Mouse (Mus musculus) macrophage (primary cell): ENCODE measurements around the gene Pcbp3. TPM values are rescaled to one million over a fixed set of nuclear protein-coding genes. Genes with fewer than 3 reads are reported as not detected.

Experiments used
- H3K27ac ChIP-seq: fragments of 350-480 bp; formaldehyde crosslinking; 2 replicates; pipeline ENCODE4 v1.9.0; 2021
- H3K36me3 ChIP-seq: fragments of 350-480 bp; formaldehyde crosslinking; 2 replicates; pipeline ENCODE4 v1.9.0; 2021; ENCODE audit errors: inconsistent target
- H3K4me3 ChIP-seq: fragments of 350-480 bp; formaldehyde crosslinking; 2 replicates; pipeline ENCODE4 v1.9.0; 2021; ENCODE audit errors: inconsistent target
- H3K79me2 ChIP-seq: fragments of 350-480 bp; formaldehyde crosslinking; 2 replicates; pipeline ENCODE4 v1.9.0; 2021; ENCODE audit errors: inconsistent target
- WGBS: methylation state at CpG from one replicate; pipeline ENCODE4 v1.1.7; 2026; ENCODE audit warnings: inconsistent platforms; ENCODE audit not compliant: missing documents; 5-methylcytosine and 5-hydroxymethylcytosine counted together
- polyA plus RNA-seq: library from polyadenylated mRNA; stranded (reverse); fragments of 250-400 nt; gene quantifications from 3 replicates; pipeline ENCODE4 v1.2.4, GENCODE M21; 2018; ENCODE audit warnings: inconsistent platforms

The Pcbp3 gene
- polyA plus RNA-seq, 1 experiment from 2014 or later: 1.6 TPM

DNA sequence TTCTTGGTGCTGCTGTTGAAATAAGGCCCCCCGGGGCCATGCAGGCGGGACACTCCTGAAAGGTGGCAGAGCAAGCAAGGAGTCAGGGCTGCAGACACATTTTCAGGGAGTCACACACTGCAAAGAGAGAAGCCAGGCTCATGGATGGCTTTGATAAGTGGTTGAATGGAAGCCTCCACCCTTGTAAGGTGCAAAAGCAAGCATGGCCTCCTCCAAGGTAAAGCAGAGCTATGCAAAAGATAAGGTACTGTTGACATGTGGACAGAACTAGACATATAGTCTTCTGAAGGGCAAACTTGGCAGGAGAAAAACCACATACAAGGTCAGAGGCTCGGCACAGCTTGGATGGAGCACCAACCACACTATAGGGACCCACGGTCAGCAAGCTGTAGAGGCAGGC lies 63.3 kb downstream of the Pcbp3 start:
- 96% methylated on average over 4 of the region's 4 CpGs for WGBS
- no peaks in the 10 kb centered on the region for H3K36me3 ChIP-seq
- no peak overlapping the region for H3K4me3 ChIP-seq
- no peak overlapping the region for H3K27ac ChIP-seq
- H3K79me2 ChIP-seq: no peaks in the 10 kb centered on the region

DNA sequence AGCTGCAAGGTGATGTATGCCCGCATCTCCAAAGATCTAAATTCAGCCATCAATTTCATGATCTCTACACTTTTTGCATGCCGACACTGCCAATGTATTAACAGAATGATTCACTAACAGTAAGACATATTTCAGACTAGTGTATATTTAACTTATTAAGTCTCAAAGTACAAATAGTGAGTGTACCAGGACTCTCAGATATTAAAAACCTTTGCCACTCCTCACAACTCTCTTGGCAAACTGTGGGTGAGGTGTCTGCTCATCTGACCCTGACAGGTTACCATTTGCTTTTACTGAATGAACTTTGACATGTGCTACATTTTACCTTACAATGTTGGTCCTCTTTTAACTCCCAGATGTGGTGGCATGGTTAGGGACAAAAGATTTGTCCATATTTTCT lies 70.2 kb downstream of the Pcbp3 start:
- H3K36me3 ChIP-seq: no peaks in the 10 kb centered on the region
- no peak overlapping the region for H3K27ac ChIP-seq
- WGBS: 87% methylated on average over 2 of the region's 2 CpGs
- H3K4me3 ChIP-seq: no peak overlapping the region
- H3K79me2 ChIP-seq: no peaks in the 10 kb centered on the region

DNA sequence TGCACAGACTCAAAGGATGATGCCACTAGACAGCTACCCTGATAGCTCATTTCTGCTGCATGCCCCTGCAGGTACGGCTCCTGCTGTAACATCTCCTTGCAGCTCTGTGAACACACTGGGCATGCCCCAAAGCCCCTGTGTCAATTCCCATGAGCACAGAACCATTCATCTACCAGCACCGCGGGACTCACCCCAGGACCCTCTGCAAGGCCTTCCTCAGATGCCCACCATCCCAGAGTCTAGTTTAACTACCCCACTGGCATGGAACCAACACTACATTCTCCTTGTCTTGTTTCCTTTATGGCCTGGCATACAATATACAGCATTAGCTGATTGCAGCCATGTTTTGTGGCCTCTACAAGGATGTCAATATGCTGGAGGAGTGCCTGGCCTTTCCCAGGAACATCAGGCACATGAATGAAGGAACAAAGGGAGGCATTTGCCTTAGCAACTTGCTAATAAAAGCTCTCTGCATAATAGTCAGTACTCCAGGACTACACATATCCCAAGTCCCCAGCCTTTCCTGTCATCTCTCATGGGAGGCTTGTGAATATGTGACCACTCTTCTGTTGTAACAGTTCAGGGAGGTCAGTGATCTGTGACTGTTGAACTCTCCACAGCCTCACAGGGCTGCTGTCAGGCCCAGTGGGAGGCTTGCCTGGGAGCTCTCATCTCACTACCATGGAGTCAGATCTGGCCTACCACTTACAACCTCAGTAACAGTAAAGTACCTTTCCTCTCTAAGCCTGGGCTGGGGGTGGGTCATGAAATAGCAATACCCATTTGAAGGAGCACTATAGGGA lies 78.0 kb downstream of the Pcbp3 start:
- WGBS: 94% methylated on average over 3 of the region's 3 CpGs
- Histone ChIP-seq H3K36me3 (no peaks in the 10 kb centered on the region), H3K27ac (no peak overlapping the region), H3K4me3 (no peak overlapping the region), H3K79me2 (no peaks in the 10 kb centered on the region)

DNA sequence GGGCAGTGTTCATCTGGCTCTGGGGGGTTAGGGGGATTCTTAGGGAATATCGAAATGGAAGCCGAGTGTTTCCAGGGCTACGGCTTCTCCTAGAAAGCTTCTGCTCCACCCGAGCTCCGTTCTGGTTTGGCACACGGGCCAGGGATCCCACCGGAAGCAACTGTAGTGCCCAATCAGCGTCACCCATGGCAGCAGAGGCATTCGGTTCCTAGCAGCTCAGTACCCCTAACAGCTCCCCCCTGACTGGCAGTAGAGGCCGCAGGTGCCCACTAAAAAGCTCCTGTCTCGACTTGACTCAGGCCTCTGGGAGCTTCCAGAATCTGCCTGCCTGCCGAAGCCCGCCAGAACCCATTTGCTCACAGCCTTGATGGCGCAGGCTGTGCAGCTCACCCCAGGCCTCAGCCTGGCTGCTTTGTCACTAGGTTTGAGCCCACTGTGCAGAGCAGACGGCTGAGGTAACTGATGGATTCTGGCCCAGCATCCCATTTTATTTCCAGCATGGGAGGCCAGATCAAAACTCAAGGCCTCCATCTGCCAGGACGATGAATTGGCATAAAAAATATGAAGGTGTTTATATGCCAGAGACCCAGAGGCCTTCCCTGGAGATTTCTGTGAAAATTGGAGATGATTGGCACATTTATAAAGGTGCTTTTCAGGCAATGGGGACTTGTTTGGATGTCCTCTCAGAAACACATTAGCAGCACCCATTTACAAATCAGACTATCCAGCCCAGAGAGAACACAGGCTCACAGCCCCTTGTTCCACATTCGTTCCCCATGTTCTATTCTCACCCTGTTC lies 78.8 kb downstream of the Pcbp3 start:
- no peaks in the 10 kb centered on the region for H3K36me3 ChIP-seq
- 91% methylated on average over 17 of the region's 17 CpGs for WGBS
- H3K4me3 ChIP-seq: no peak overlapping the region
- no peaks in the 10 kb centered on the region for H3K79me2 ChIP-seq
- H3K27ac ChIP-seq: no peak overlapping the region

DNA sequence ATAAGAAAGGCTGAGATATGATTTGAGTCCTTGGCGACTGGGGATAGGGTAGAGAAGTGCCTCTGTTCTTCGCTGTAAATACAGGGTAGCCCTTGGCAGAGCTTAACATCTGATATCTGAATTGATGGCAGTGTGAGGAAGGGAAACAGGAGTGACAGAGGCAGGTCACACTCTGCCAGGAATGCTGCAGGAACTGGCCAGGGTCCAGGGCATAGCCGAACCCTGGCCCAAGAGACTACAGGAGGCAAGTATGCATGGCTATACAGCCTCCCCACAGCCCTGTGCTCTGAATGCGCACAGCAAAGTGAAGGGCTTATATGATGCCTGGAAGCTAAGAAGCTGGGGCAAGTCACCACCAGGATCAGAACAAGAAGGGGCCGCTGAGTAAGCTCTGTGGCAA lies 79.8 kb downstream of the Pcbp3 start:
- Histone ChIP-seq H3K79me2 (no peaks in the 10 kb centered on the region), H3K4me3 (no peak overlapping the region)
- WGBS: 82% methylated on average over 5 of the region's 5 CpGs

DNA sequence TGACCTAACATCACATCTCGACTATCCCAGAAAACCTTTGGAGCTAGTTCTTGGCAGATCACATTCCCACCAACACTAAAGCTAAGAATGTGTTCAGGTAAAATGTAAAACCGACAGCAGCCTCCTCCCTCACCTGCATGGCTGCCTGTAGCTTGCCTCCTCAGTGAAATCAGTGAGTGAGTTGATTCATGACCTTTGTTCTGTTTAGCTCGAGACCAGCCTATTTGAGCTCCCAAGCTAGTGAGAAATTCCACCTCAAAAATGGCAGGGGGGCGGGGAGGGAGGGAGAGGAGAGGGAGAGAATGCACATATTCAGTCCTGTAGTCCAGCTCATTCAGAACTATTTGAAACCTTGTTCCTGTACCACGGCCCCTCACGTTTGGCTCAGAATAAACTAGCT lies 86.4 kb downstream of the Pcbp3 start:
- 95% methylated on average over 6 of the region's 6 CpGs for WGBS

More for the DNA sequence above, 79.8 kb downstream of the Pcbp3 start:
- H3K27ac ChIP-seq: no peak overlapping the region
- no peaks in the 10 kb centered on the region for H3K36me3 ChIP-seq

DNA sequence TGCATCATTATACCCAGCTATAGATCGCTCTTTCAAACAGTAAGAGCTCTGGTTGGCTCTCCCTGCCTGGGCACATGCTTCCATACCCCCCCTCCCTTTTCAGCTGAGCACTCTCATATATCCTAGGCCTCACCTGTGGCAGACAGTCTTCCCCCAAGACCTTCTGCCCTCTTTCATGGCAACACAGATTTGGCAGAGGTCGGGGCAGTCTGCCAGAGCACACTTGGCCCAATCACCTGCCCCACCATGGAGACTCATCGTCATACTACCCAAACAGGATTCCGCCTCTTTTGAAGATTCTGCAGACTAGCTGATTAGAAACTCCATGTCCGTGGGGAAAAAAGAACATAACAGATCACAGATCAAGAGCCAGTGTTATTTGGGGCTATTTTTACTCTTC lies 86.8 kb downstream of the Pcbp3 start:
- 91% methylated on average over 5 of the region's 5 CpGs for WGBS
- no peaks in the 10 kb centered on the region for H3K79me2 ChIP-seq
- H3K27ac ChIP-seq: no peak overlapping the region
- H3K36me3 ChIP-seq: no peaks in the 10 kb centered on the region
- no peak overlapping the region for H3K4me3 ChIP-seq

More for the DNA sequence above, 86.4 kb downstream of the Pcbp3 start:
- Histone ChIP-seq H3K79me2 (no peaks in the 10 kb centered on the region), H3K36me3 (no peaks in the 10 kb centered on the region), H3K4me3 (no peak overlapping the region), H3K27ac (no peak overlapping the region)

DNA sequence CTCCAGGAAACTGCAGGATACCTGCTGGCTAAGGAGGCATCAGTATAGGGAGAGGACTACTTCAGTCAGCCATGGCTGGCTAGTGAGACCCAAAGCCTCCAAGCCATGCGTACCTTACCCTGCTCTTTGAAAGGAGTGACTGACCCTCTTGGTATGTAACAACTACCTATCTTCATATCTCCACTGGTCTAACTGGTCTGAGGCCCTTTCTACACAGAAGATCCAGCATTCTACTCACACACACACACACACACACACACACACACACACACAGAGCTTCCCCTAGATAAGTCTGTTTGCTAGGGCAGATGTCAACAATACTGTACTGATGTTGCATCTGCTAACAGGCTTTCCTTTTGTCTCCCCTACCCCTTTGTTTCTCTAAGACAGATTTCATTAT lies 87.3 kb downstream of the Pcbp3 start:
- Histone ChIP-seq H3K79me2 (no peaks in the 10 kb centered on the region), H3K27ac (no peak overlapping the region), H3K4me3 (no peak overlapping the region), H3K36me3 (no peaks in the 10 kb centered on the region)
- WGBS: 92% methylated on average over 1 of the region's 1 CpGs

DNA sequence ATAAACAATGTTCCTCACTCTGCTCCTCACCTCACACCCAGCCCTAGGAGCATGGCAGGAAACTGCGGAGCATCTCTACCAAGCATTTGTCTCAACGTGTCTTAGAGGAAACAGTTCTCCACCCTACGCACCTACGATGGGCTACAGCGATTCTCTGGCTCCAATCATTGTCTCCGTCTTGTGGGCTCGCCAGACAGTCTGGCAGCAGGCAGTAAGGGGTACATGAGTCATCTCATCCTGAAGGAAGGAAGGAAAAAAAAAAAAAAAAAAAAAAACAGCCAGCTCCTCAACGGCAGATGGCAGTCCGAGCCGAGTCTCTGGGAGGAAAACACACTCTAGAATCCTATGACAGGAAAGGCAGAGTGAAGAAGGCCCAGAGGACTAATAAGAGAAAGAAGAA lies 87.7 kb downstream of the Pcbp3 start:
- no peak overlapping the region for H3K4me3 ChIP-seq
- H3K36me3 ChIP-seq: no peaks in the 10 kb centered on the region
- 85% methylated on average over 8 of the region's 10 CpGs for WGBS
- no peaks in the 10 kb centered on the region for H3K79me2 ChIP-seq
- H3K27ac ChIP-seq: no peak overlapping the region

DNA sequence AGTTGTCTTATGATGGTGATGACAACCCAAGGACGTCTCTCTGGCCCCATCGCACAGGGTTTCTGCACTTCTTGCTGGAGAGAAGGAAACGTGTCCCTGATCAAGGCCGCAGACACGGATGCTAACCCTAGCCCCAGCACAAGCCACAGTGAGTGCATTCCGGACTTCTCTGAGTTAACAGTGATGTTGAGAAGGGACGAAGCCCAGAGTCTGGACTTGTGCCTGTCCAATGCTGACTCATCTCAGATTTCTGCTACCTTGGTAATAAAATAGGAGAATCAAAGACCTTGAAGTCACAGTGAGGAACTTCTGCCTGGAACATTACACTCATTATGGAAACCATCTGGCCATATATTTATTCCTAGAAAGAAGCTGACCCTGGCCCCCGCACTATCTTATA lies 89.0 kb downstream of the Pcbp3 start:
- Histone ChIP-seq H3K27ac (no peak overlapping the region), H3K4me3 (no peak overlapping the region), H3K36me3 (no peaks in the 10 kb centered on the region), H3K79me2 (no peaks in the 10 kb centered on the region)
- 95% methylated on average over 8 of the region's 8 CpGs for WGBS

DNA sequence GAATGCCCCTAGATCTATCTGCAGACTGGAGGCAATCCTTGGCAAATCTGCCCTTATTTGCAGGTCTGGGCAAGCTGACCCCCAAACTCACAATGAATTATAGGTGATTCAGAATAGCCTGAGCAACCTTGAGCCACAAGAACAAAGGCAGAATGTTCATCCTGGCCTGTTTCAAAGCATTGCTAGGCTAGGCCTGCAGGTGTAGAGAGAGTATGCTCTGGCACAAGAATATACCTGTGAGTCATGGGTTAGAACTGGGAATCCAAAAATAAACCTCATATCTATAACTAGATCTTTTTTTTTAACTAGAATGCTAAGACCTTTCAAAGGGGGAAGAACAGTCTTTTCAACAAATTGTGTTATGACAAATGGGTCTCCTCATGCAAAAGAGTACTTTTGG lies 95.8 kb downstream of the Pcbp3 start:
- Histone ChIP-seq H3K4me3 (no peak overlapping the region), H3K27ac (no peak overlapping the region)

DNA sequence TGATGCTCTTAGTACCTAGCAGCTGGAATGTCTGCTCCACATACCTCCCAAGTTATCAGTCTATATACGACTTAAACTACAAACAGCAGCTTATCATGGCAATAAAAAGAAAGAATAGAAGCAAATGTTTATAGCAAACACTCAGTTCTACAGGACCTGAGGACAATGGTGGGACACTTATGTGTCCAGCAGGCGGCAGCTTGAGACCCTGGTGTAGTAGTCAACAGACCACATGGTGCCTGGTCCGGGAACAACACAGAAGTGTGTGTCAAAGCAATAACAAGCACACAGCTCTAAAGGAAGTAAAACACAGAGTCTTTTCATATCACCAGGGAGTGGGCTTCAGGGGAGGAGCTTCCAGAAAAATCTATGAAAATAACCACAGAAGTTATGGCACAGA lies 100.7 kb downstream of the Pcbp3 start:
- no peaks in the 10 kb centered on the region for H3K36me3 ChIP-seq
- H3K27ac ChIP-seq: no peak overlapping the region
- no peak overlapping the region for H3K4me3 ChIP-seq
- WGBS: 81% methylated on average over 3 of the region's 3 CpGs
- no peaks in the 10 kb centered on the region for H3K79me2 ChIP-seq

More for the DNA sequence above, 95.8 kb downstream of the Pcbp3 start:
- Histone ChIP-seq H3K79me2 (no peaks in the 10 kb centered on the region), H3K36me3 (no peaks in the 10 kb centered on the region)

DNA sequence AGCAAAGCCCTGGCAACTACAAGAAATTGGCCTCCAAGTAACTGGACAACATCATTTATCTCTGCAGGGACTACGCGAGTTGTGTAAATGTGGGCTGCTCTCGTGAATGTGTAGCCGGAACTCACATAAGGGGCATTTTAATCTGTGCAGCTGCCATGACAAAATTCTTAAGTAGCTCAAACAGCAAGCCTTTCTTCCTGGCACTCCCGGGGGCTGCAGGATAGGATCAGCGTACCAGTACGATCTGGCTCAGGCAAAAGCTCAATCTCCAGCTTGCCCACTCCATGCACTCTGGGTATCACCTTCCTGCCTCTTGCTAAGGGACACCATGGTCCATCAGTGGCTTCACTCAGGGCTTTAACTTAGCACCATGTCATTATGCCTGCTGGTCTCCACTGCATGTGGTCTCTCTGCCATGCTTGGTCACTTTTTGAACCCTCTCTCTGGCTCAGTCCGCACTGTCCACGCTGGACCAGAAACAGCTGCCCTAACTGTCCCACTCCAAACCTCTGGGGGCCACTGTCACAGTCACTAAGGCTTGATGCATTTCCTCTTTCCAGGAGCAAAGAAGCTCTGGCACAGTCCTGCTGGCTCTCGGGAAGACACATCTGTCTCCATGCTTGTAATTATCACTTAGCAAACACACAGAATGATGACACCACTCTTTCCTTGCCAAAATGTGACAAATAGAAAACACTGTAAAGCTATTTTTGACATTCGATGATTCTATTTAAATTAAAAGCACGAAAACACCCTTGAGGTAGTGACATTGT lies 102.1 kb downstream of the Pcbp3 start:
- no peak overlapping the region for H3K4me3 ChIP-seq
- H3K79me2 ChIP-seq: no peaks in the 10 kb centered on the region
- H3K27ac ChIP-seq: no peak overlapping the region
- H3K36me3 ChIP-seq: no peaks in the 10 kb centered on the region
- WGBS: 96% methylated on average over 12 of the region's 12 CpGs

DNA sequence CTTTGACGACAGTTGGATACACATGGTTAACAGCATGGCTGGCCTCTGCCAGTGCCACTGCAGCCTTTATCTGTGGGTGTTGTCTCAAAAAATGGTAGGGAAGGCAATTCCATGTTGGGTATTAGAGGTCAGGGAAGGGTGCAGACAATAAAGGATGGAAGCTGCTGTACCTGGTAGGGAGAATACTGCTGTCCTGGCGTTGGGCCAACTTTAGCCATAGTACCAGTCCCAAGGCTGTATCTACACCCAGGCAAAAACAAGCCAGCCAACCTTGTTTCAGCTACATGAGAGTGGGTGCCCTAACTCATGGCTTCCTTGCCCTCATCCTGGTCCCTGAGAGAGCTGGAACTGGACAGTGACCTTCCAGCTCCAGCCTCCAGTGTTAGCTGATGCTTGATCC lies 103.8 kb downstream of the Pcbp3 start:
- no peak overlapping the region for H3K27ac ChIP-seq
- no peaks in the 10 kb centered on the region for H3K36me3 ChIP-seq
- no peak overlapping the region for H3K4me3 ChIP-seq
- WGBS: 95% methylated on average over 2 of the region's 2 CpGs
- H3K79me2 ChIP-seq: no peaks in the 10 kb centered on the region

DNA sequence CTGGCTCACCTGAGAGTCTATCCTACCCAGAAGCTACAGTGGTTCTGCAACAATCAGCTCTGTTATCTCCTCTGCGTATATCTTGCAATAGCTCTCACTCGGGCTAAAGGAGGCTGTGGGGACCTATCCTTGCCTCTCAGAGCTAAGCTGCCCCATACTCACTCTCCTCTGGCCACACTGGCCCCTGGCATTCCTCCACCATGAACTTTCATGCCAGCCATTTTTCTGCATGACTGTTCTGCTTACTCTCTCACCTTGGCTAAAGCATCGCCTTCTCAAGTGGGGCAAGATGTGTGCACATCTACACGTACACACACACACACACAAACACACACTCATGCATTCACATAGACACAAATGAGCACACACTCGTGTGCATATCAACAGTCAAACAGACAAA lies 115.2 kb downstream of the Pcbp3 start:
- Histone ChIP-seq H3K4me3 (no peak overlapping the region), H3K36me3 (no peaks in the 10 kb centered on the region), H3K79me2 (no peaks in the 10 kb centered on the region), H3K27ac (no peak overlapping the region)
- 91% methylated on average over 5 of the region's 5 CpGs for WGBS
